Mouse (Mus musculus): Measurements from ENCODE around the gene Ptprk.

- TF ChIP-seq POLR2A (IDR thresholded peaks at IDR 0.05; ENCODE audit: insufficient read depth, low read depth, low read length) = no peak
- TF ChIP-seq CTCF (IDR thresholded peaks at IDR 0.05) = no peak
These were observed 137.5 kb downstream of the Ptprk start for GRCm38 (mm10) chr10:28212083-28212482.
